Mouse (Mus musculus): ENCODE data around the gene Akap11. TPM values are rescaled to one million over a fixed set of nuclear protein-coding genes. Genes with fewer than 3 reads are reported as not detected.
"Not testable (repeated sequence)": the region's sequence is repeated elsewhere in the genome, so short reads cannot be mapped to it uniquely, and the experiment has no call there.

The Akap11 gene
- total and polyA plus RNA-seq, 2 experiments from 2014 or later: 32.9 to 117 TPM

GRCm38 (mm10) chr14:78563211-78563610 lies 26.6 kb upstream of the Akap11 start:
- no peak overlapping the region for H3K4me2 ChIP-seq (ENCODE audit: low read depth)
- 52% methylated on average over 7 of the region's 7 CpGs for WGBS
- no peak for DNase-seq
- no peak for ATAC-seq
- no peak overlapping the region for H3K27ac ChIP-seq (ENCODE audit: low read depth, low read length)
- no peak for TF ChIP-seq CTCF (IDR thresholded peaks at IDR 0.05; ENCODE audit: low read depth)
- H3K4me3 ChIP-seq (ENCODE audit: low read depth, low read length): no peak overlapping the region
- H3K9ac ChIP-seq: no peak overlapping the region
- no peaks in the 10 kb centered on the region for H3K4me1 ChIP-seq (ENCODE audit: insufficient read depth)
- H3K36me3 ChIP-seq (ENCODE audit: insufficient read depth): peaks cover 7% of the 10 kb centered on the region; the same call in 1 of the 2 replicates
- no peaks in the 10 kb centered on the region for H3K9me3 ChIP-seq (ENCODE audit: low read length)
- H3K27me3 ChIP-seq (ENCODE audit: insufficient read depth, low read length): no peaks in the 10 kb centered on the region

- H3K27ac ChIP-seq (ENCODE audit: low read depth, low read length): no peak overlapping the region
- no peaks in the 10 kb centered on the region for H3K4me1 ChIP-seq (ENCODE audit: insufficient read depth)
- no peak for ATAC-seq
- TF ChIP-seq CTCF (IDR thresholded peaks at IDR 0.05; ENCODE audit: low read depth): no peak
- no peak overlapping the region for H3K4me2 ChIP-seq (ENCODE audit: low read depth)
- 0 out of 2 replicates have a peak, but pooled peaks cover 3% of the 10 kb centered on the region for H3K36me3 ChIP-seq (ENCODE audit: insufficient read depth)
- H3K4me3 ChIP-seq (ENCODE audit: low read depth, low read length): no peak overlapping the region
- no peak overlapping the region for H3K9ac ChIP-seq
- H3K27me3 ChIP-seq (ENCODE audit: insufficient read depth, low read length): no peaks in the 10 kb centered on the region
- H3K9me3 ChIP-seq (ENCODE audit: low read length): no peaks in the 10 kb centered on the region
- no peak for DNase-seq
- 81% methylated on average over 4 of the region's 4 CpGs for WGBS
These were observed 25.5 kb upstream of the Akap11 start for GRCm38 (mm10) chr14:78562121-78562520.

GRCm38 (mm10) chr14:78559042-78559441 lies 22.4 kb upstream of the Akap11 start:
- Histone ChIP-seq H3K4me1 (ENCODE audit: insufficient read depth) (no peaks in the 10 kb centered on the region), H3K9ac (no peak overlapping the region), H3K4me3 (ENCODE audit: low read depth, low read length) (no peak overlapping the region), H3K36me3 (ENCODE audit: insufficient read depth) (no peaks in the 10 kb centered on the region), H3K27me3 (ENCODE audit: insufficient read depth, low read length) (no peaks in the 10 kb centered on the region), H3K27ac (ENCODE audit: low read depth, low read length) (no peak overlapping the region), H3K9me3 (ENCODE audit: low read length) (no peaks in the 10 kb centered on the region), H3K4me2 (ENCODE audit: low read depth) (no peak overlapping the region)
- 93% methylated on average over 8 of the region's 8 CpGs for WGBS
- no peak for ATAC-seq
- no peak for DNase-seq
- no peak for TF ChIP-seq CTCF (IDR thresholded peaks at IDR 0.05; ENCODE audit: low read depth)

GRCm38 (mm10) chr14:78554830-78555229 lies 18.2 kb upstream of the Akap11 start:
- ATAC-seq; H3K9ac ChIP-seq; H3K4me1 ChIP-seq (ENCODE audit: insufficient read depth); H3K27me3 ChIP-seq (ENCODE audit: insufficient read depth, low read length); H3K36me3 ChIP-seq (ENCODE audit: insufficient read depth); DNase-seq; H3K4me2 ChIP-seq (ENCODE audit: low read depth); H3K27ac ChIP-seq (ENCODE audit: low read depth, low read length); H3K9me3 ChIP-seq (ENCODE audit: low read length); H3K4me3 ChIP-seq (ENCODE audit: low read depth, low read length): not testable (repeated sequence)
- WGBS: 21% methylated on average over 3 of the region's 3 CpGs

GRCm38 (mm10) chr14:78553661-78554060 lies 17.1 kb upstream of the Akap11 start:
- no peak overlapping the region for H3K9ac ChIP-seq
- TF ChIP-seq CTCF (IDR thresholded peaks at IDR 0.05; ENCODE audit: low read depth): 0 out of 2 replicates have a peak, but pooled peaks have one; percentile 8
- no peak overlapping the region for H3K4me3 ChIP-seq (ENCODE audit: low read depth, low read length)
- no peaks in the 10 kb centered on the region for H3K27me3 ChIP-seq (ENCODE audit: insufficient read depth, low read length)
- DNase-seq: no peak
- no peaks in the 10 kb centered on the region for H3K9me3 ChIP-seq (ENCODE audit: low read length)
- no peak for ATAC-seq
- H3K27ac ChIP-seq (ENCODE audit: low read depth, low read length): no peak overlapping the region
- 95% methylated on average over 6 of the region's 6 CpGs for WGBS
- no peak overlapping the region for H3K4me2 ChIP-seq (ENCODE audit: low read depth)
- H3K36me3 ChIP-seq (ENCODE audit: insufficient read depth): no peaks in the 10 kb centered on the region
- no peaks in the 10 kb centered on the region for H3K4me1 ChIP-seq (ENCODE audit: insufficient read depth)

- ATAC-seq: no peak
- 78% methylated on average over 6 of the region's 6 CpGs for WGBS
- H3K36me3 ChIP-seq (ENCODE audit: insufficient read depth): no peaks in the 10 kb centered on the region
- no peak for DNase-seq
- TF ChIP-seq CTCF (IDR thresholded peaks at IDR 0.05; ENCODE audit: low read depth): no peak
- H3K9ac ChIP-seq: no peak overlapping the region
- no peak overlapping the region for H3K4me3 ChIP-seq (ENCODE audit: low read depth, low read length)
- no peaks in the 10 kb centered on the region for H3K27me3 ChIP-seq (ENCODE audit: insufficient read depth, low read length)
- no peak overlapping the region for H3K27ac ChIP-seq (ENCODE audit: low read depth, low read length)
- no peaks in the 10 kb centered on the region for H3K9me3 ChIP-seq (ENCODE audit: low read length)
- H3K4me1 ChIP-seq (ENCODE audit: insufficient read depth): no peaks in the 10 kb centered on the region
- H3K4me2 ChIP-seq (ENCODE audit: low read depth): no peak overlapping the region
These were observed 12.2 kb upstream of the Akap11 start for GRCm38 (mm10) chr14:78548807-78549206.

GRCm38 (mm10) chr14:78541319-78541718 lies 4.7 kb upstream of the Akap11 start:
- ATAC-seq (no peak), DNase-seq (no peak)
- no peak overlapping the region for H3K9ac ChIP-seq
- H3K4me2 ChIP-seq (ENCODE audit: low read depth): no peak overlapping the region
- 74% methylated on average over 3 of the region's 3 CpGs for WGBS
- peaks cover 8% of the 10 kb centered on the region; the same call in 1 of the 2 replicates for H3K4me1 ChIP-seq (ENCODE audit: insufficient read depth)
- no peaks in the 10 kb centered on the region for H3K9me3 ChIP-seq (ENCODE audit: low read length)
- no peaks in the 10 kb centered on the region for H3K27me3 ChIP-seq (ENCODE audit: insufficient read depth, low read length)
- no peak overlapping the region for H3K27ac ChIP-seq (ENCODE audit: low read depth, low read length)
- no peak overlapping the region for H3K4me3 ChIP-seq (ENCODE audit: low read depth, low read length)
- H3K36me3 ChIP-seq (ENCODE audit: insufficient read depth): no peaks in the 10 kb centered on the region
- no peak for TF ChIP-seq CTCF (IDR thresholded peaks at IDR 0.05; ENCODE audit: low read depth)

- Histone ChIP-seq H3K9me3 (ENCODE audit: low read length) (no peaks in the 10 kb centered on the region), H3K27me3 (ENCODE audit: insufficient read depth, low read length) (no peaks in the 10 kb centered on the region), H3K4me2 (ENCODE audit: low read depth) (no peak overlapping the region), H3K36me3 (ENCODE audit: insufficient read depth) (no peaks in the 10 kb centered on the region), H3K4me1 (ENCODE audit: insufficient read depth) (peaks cover 8% of the 10 kb centered on the region; the same call in 1 of the 2 replicates), H3K9ac (no peak overlapping the region), H3K4me3 (ENCODE audit: low read depth, low read length) (no peak overlapping the region), H3K27ac (ENCODE audit: low read depth, low read length) (no peak overlapping the region)
- ATAC-seq (no peak), DNase-seq (no peak)
- TF ChIP-seq CTCF (IDR thresholded peaks at IDR 0.05; ENCODE audit: low read depth): no peak
- 96% methylated on average over 1 of the region's 1 CpGs for WGBS
These were observed 3.2 kb upstream of the Akap11 start for GRCm38 (mm10) chr14:78539821-78540220.
